Mouse (Mus musculus) left cerebral cortex, postnatal 25 days (tissue): ENCODE data around the gene Lrrc23. TPM values are rescaled to one million over a fixed set of nuclear protein-coding genes. Genes with fewer than 3 reads are reported as not detected.

Experiments used
- DNase-seq, 2 experiments: peaks; one replicate each; pipeline ENCODE4 v3.0.0; 2022; ENCODE audit warnings: low spot score in 2 of 2, mixed read lengths in 1 of 2
- intact Hi-C: fragments of 180-260 bp; cut with DNase I; formaldehyde crosslinking; loops from one replicate; pipeline ENCODE4 v1.15.1; 2025
- total RNA-seq, 2 experiments: library from RNA; stranded (reverse); gene quantifications; 2 replicates each; pipeline ENCODE4 v1.2.3; 2021

Lrrc23 gene
- total RNA-seq, 2 experiments from 2014 or later = 1.5 to 1.9 TPM

GRCm38 (mm10) chr6:124729850-124730705, 49.4 kb downstream of the Lrrc23 start:
- intact Hi-C loops = no loop called here
- no peak for DNase-seq

GRCm38 (mm10) chr6:124728621-124729020, 50.9 kb downstream of the Lrrc23 start:
- intact Hi-C loops = no loop called here
- no peak for DNase-seq

- intact Hi-C loops = no loop called here
- DNase-seq = no peak
These were observed 55.1 kb downstream of the Lrrc23 start for GRCm38 (mm10) chr6:124724472-124724871.

- intact Hi-C loops = no loop called here
- no peak for DNase-seq
These were observed 56.0 kb downstream of the Lrrc23 start for GRCm38 (mm10) chr6:124723541-124723940.

GRCm38 (mm10) chr6:124722876-124723473, 56.6 kb downstream of the Lrrc23 start:
- intact Hi-C loops = no loop called here
- DNase-seq = no peak

GRCm38 (mm10) chr6:124720904-124721303, 58.6 kb downstream of the Lrrc23 start:
- intact Hi-C loops = no loop called here
- no peak for DNase-seq

Other genes starting within 250 kb of the Lrrc23 start
- gene C1s1, start 237.4 kb downstream of the Lrrc23 start, total RNA-seq = 1 to 10 TPM; 1.4 to 1.5 TPM
- under 1 TPM in 1 of 2 experiments, not detected in 1; 0.28 TPM for gene C1rb, start 209.4 kb downstream of the Lrrc23 start, total RNA-seq
- gene C1s2, start 143.6 kb downstream of the Lrrc23 start, total RNA-seq = under 1 TPM; 0.14 to 0.16 TPM
- gene Lpcat3, start 116.7 kb downstream of the Lrrc23 start, total RNA-seq = 10 to 100 TPM; 22.4 to 31.2 TPM
- 10 to 100 TPM; 42.9 to 48.8 TPM for gene Emg1, start 67.5 kb downstream of the Lrrc23 start, total RNA-seq
- gene Phb2, start 67.4 kb downstream of the Lrrc23 start, total RNA-seq = 100 to 1,000 TPM; 112 to 120 TPM
- 1 to 10 TPM; 3.1 to 4.5 TPM for gene Ptpn6, start 41.0 kb downstream of the Lrrc23 start, total RNA-seq
- gene Grcc10, start 38.4 kb downstream of the Lrrc23 start, total RNA-seq = 100 to 1,000 TPM; 315 to 349 TPM
- not detected for gene Gm45234, start 23.7 kb downstream of the Lrrc23 start, total RNA-seq
- gene Atn1, start 23.2 kb downstream of the Lrrc23 start, total RNA-seq = 100 to 1,000 TPM; 154 to 162 TPM
- gene Eno2, start 10.1 kb downstream of the Lrrc23 start, total RNA-seq = 1,000 to 10,000 TPM in 1 of 2 experiments, 100 to 1,000 TPM in 1; 999 to 1,002 TPM
- gene Spsb2, start 28.9 kb upstream of the Lrrc23 start, total RNA-seq = 1 to 10 TPM; 4.4 to 5.2 TPM
- 100 to 1,000 TPM; 739 to 808 TPM for gene Tpi1, start 34.6 kb upstream of the Lrrc23 start, total RNA-seq
- 100 to 1,000 TPM; 176 to 177 TPM for gene Usp5, start 49.8 kb upstream of the Lrrc23 start, total RNA-seq
- 1 to 10 TPM in 1 of 2 experiments, under 1 TPM in 1; 0.50 to 1.1 TPM for gene Cdca3, start 49.8 kb upstream of the Lrrc23 start, total RNA-seq
- gene Gnb3, start 60.5 kb upstream of the Lrrc23 start, total RNA-seq = under 1 TPM in 1 of 2 experiments, not detected in 1; 0.18 TPM
- 10 to 100 TPM; 21.9 to 25.7 TPM for gene P3h3, start 78.0 kb upstream of the Lrrc23 start, total RNA-seq
- gene Gpr162, start 84.3 kb upstream of the Lrrc23 start, total RNA-seq = 100 to 1,000 TPM; 207 to 229 TPM
- 1 to 10 TPM; 2.8 to 8.7 TPM for gene Cd4, start 108.5 kb upstream of the Lrrc23 start, total RNA-seq
- gene Lag3, start 132.0 kb upstream of the Lrrc23 start, total RNA-seq = 1 to 10 TPM; 2.9 to 3.6 TPM
- gene Ptms, start 140.4 kb upstream of the Lrrc23 start, total RNA-seq = 1,000 to 10,000 TPM in 1 of 2 experiments, 100 to 1,000 TPM in 1; 954 to 1,041 TPM
- 100 to 1,000 TPM; 648 to 675 TPM for gene Mlf2, start 151.7 kb upstream of the Lrrc23 start, total RNA-seq
- 100 to 1,000 TPM; 149 to 163 TPM for gene Cops7a, start 185.8 kb upstream of the Lrrc23 start, total RNA-seq
- gene Pianp, start 217.0 kb upstream of the Lrrc23 start, total RNA-seq = 100 to 1,000 TPM; 169 to 181 TPM
- 10 to 100 TPM; 38.4 to 44.1 TPM for gene Zfp384, start 229.4 kb upstream of the Lrrc23 start, total RNA-seq